Mouse (Mus musculus): ENCODE data around the gene Arsa. TPM values are rescaled to one million over a fixed set of nuclear protein-coding genes. Genes with fewer than 3 reads are reported as not detected.
A peak's percentile ranks its signal among the peaks of the same experiment; 100 is the strongest.
"Not testable (repeated sequence)": the region's sequence is repeated elsewhere in the genome, so short reads cannot be mapped to it uniquely, and the experiment has no call there.

Gene Arsa
- polyA plus RNA-seq, 1 experiment from 2014 or later: 14.1 TPM

- Histone ChIP-seq H3K27ac (replicated peaks in 1 of 2; ENCODE audit: control insufficient read depth in 1 of 2, insufficient read depth in 1 of 2, low read depth in 2 of 2, low read length in 2 of 2) (no peak overlapping the region), H3K4me2 (ENCODE audit: low read length) (no peak overlapping the region), H3K36me3 (ENCODE audit: control insufficient read depth, insufficient read depth, low read length) (peaks cover 19% of the 10 kb centered on the region), H3K4me1 (ENCODE audit: control insufficient read depth in 2 of 2, insufficient read depth in 2 of 2, low read length in 2 of 2) (peaks cover 6 to 15% of the 10 kb centered on the region in 2 experiments), H3K9me3 (ENCODE audit: control insufficient read depth, low read length) (no peaks in the 10 kb centered on the region), H3K9ac (ENCODE audit: low read length) (no peak overlapping the region), H3K27me3 (ENCODE audit: control insufficient read depth, insufficient read depth, low read length) (no peaks in the 10 kb centered on the region), H3K4me3 (ENCODE audit: control insufficient read depth in 1 of 2, insufficient read depth in 1 of 2, low read depth in 1 of 2, low read length in 2 of 2) (no peak overlapping the region)
- no peak for ATAC-seq (ENCODE audit: insufficient number of reproducible peaks, insufficient read depth, low FRiP score, low read depth)
- 87% methylated on average over 6 of the region's 6 CpGs for WGBS
Measured at GRCm38 (mm10) chr15:89431806-89432205, 45.4 kb downstream of the Arsa start.

GRCm38 (mm10) chr15:89431271-89431670, 46.0 kb downstream of the Arsa start:
- H3K36me3 ChIP-seq (ENCODE audit: control insufficient read depth, insufficient read depth, low read length): peaks cover 25% of the 10 kb centered on the region
- no peaks in the 10 kb centered on the region for H3K9me3 ChIP-seq (ENCODE audit: control insufficient read depth, low read length)
- peaks cover 11 to 20% of the 10 kb centered on the region in 2 experiments for H3K4me1 ChIP-seq (ENCODE audit: control insufficient read depth in 2 of 2, insufficient read depth in 2 of 2, low read length in 2 of 2)
- H3K27me3 ChIP-seq (ENCODE audit: control insufficient read depth, insufficient read depth, low read length): no peaks in the 10 kb centered on the region
- ATAC-seq (ENCODE audit: insufficient number of reproducible peaks, insufficient read depth, low FRiP score, low read depth): no peak
- H3K9ac ChIP-seq (ENCODE audit: low read length): 0 out of 2 replicates have a peak overlapping the region, but pooled peaks have one; percentile 31
- no peak overlapping the region for H3K4me2 ChIP-seq (ENCODE audit: low read length)
- no peak overlapping the region for H3K4me3 ChIP-seq (ENCODE audit: control insufficient read depth in 1 of 2, insufficient read depth in 1 of 2, low read depth in 1 of 2, low read length in 2 of 2)
- H3K27ac ChIP-seq (replicated peaks in 1 of 2; ENCODE audit: control insufficient read depth in 1 of 2, insufficient read depth in 1 of 2, low read depth in 2 of 2, low read length in 2 of 2): no peak overlapping the region
- WGBS: 74% methylated on average over 3 of the region's 3 CpGs

- not testable (repeated sequence) for H3K27me3 ChIP-seq (ENCODE audit: control insufficient read depth, insufficient read depth, low read length); H3K9me3 ChIP-seq (ENCODE audit: control insufficient read depth, low read length); ATAC-seq (ENCODE audit: insufficient number of reproducible peaks, insufficient read depth, low FRiP score, low read depth); H3K4me3 ChIP-seq (ENCODE audit: control insufficient read depth in 1 of 2, insufficient read depth in 1 of 2, low read depth in 1 of 2, low read length in 2 of 2); H3K27ac ChIP-seq (replicated peaks in 1 of 2; ENCODE audit: control insufficient read depth in 1 of 2, insufficient read depth in 1 of 2, low read depth in 2 of 2, low read length in 2 of 2)
- 73% methylated on average over 6 of the region's 9 CpGs for WGBS
- peaks cover 14 to 24% of the 10 kb centered on the region in 2 experiments for H3K4me1 ChIP-seq (ENCODE audit: control insufficient read depth in 2 of 2, insufficient read depth in 2 of 2, low read length in 2 of 2)
- H3K9ac ChIP-seq (ENCODE audit: low read length): 0 out of 2 replicates have a peak overlapping the region, but pooled peaks have one; percentile 31
- H3K36me3 ChIP-seq (ENCODE audit: control insufficient read depth, insufficient read depth, low read length): peaks cover 28% of the 10 kb centered on the region
- H3K4me2 ChIP-seq (ENCODE audit: low read length): peak overlapping the region; percentile 93; the same call in 1 of the 2 replicates
Measured at GRCm38 (mm10) chr15:89430771-89431170, 46.5 kb downstream of the Arsa start.

- 38% methylated on average over 6 of the region's 6 CpGs for WGBS
- peak overlapping the region; percentile 91 for H3K9ac ChIP-seq (ENCODE audit: low read length)
- H3K27ac ChIP-seq (replicated peaks in 1 of 2; ENCODE audit: control insufficient read depth in 1 of 2, insufficient read depth in 1 of 2, low read depth in 2 of 2, low read length in 2 of 2): peak overlapping the region; percentile 94 to 99
- peak overlapping the region; percentile 93 for H3K4me2 ChIP-seq (ENCODE audit: low read length)
- peaks cover 14 to 24% of the 10 kb centered on the region in 2 experiments for H3K4me1 ChIP-seq (ENCODE audit: control insufficient read depth in 2 of 2, insufficient read depth in 2 of 2, low read length in 2 of 2)
- ATAC-seq (ENCODE audit: insufficient number of reproducible peaks, insufficient read depth, low FRiP score, low read depth): no peak
- no peaks in the 10 kb centered on the region for H3K27me3 ChIP-seq (ENCODE audit: control insufficient read depth, insufficient read depth, low read length)
- H3K4me3 ChIP-seq (ENCODE audit: control insufficient read depth in 1 of 2, insufficient read depth in 1 of 2, low read depth in 1 of 2, low read length in 2 of 2): peak overlapping the region; percentile 68 to 70
- H3K36me3 ChIP-seq (ENCODE audit: control insufficient read depth, insufficient read depth, low read length): peaks cover 28% of the 10 kb centered on the region
- H3K9me3 ChIP-seq (ENCODE audit: control insufficient read depth, low read length): no peaks in the 10 kb centered on the region
Measured at GRCm38 (mm10) chr15:89430341-89430740, 46.9 kb downstream of the Arsa start.

- peak within 1 kb of the TSS; percentile 94 to 99 for H3K27ac ChIP-seq (replicated peaks in 1 of 2; ENCODE audit: control insufficient read depth in 1 of 2, insufficient read depth in 1 of 2, low read depth in 2 of 2, low read length in 2 of 2)
- H3K4me2 ChIP-seq (ENCODE audit: low read length): peak within 1 kb of the TSS; percentile 93
- H3K4me1 ChIP-seq (ENCODE audit: control insufficient read depth in 2 of 2, insufficient read depth in 2 of 2, low read length in 2 of 2): peaks cover 17 to 26% of the 10 kb centered on the region in 2 experiments
- H3K9me3 ChIP-seq (ENCODE audit: control insufficient read depth, low read length): no peaks in the 10 kb centered on the region
- H3K27me3 ChIP-seq (ENCODE audit: control insufficient read depth, insufficient read depth, low read length): no peaks in the 10 kb centered on the region
- H3K4me3 ChIP-seq (ENCODE audit: control insufficient read depth in 1 of 2, insufficient read depth in 1 of 2, low read depth in 1 of 2, low read length in 2 of 2): peak within 1 kb of the TSS; percentile 68 to 70
- ATAC-seq (ENCODE audit: insufficient number of reproducible peaks, insufficient read depth, low FRiP score, low read depth): peak; percentile 81
- H3K9ac ChIP-seq (ENCODE audit: low read length): peak within 1 kb of the TSS; percentile 91
- WGBS: under 1% methylated on average over 70 of the region's 70 CpGs
- H3K36me3 ChIP-seq (ENCODE audit: control insufficient read depth, insufficient read depth, low read length): peaks cover 33% of the 10 kb centered on the region
Measured at GRCm38 (mm10) chr15:89429352-89430221, 47.6 kb downstream of the Arsa start, which contains the start of the genes C730034F03Rik, Gm44502 and Chkb. C730034F03Rik (plus strand) TSS chr15:89429589. Gm44502 (minus strand) TSS chr15:89429696. Chkb (minus strand) TSS chr15:89429908.

GRCm38 (mm10) chr15:89428821-89429351, 48.3 kb downstream of the Arsa start:
- peak overlapping the region; percentile 68 to 70 for H3K4me3 ChIP-seq (ENCODE audit: control insufficient read depth in 1 of 2, insufficient read depth in 1 of 2, low read depth in 1 of 2, low read length in 2 of 2)
- peak; percentile 5; the same call in 1 of the 2 replicates for ATAC-seq (ENCODE audit: insufficient number of reproducible peaks, insufficient read depth, low FRiP score, low read depth)
- 4% methylated on average over 21 of the region's 22 CpGs for WGBS

GRCm38 (mm10) chr15:89428136-89428790, 49.0 kb downstream of the Arsa start:
- Histone ChIP-seq H3K27me3 (ENCODE audit: control insufficient read depth, insufficient read depth, low read length) (no peaks in the 10 kb centered on the region), H3K36me3 (ENCODE audit: control insufficient read depth, insufficient read depth, low read length) (peaks cover 46% of the 10 kb centered on the region), H3K4me3 (ENCODE audit: control insufficient read depth in 1 of 2, insufficient read depth in 1 of 2, low read depth in 1 of 2, low read length in 2 of 2) (peak overlapping the region; percentile 68 to 70), H3K4me2 (ENCODE audit: low read length) (peak overlapping the region; percentile 93), H3K9ac (ENCODE audit: low read length) (peak overlapping the region; percentile 91), H3K9me3 (ENCODE audit: control insufficient read depth, low read length) (no peaks in the 10 kb centered on the region), H3K4me1 (ENCODE audit: control insufficient read depth in 2 of 2, insufficient read depth in 2 of 2, low read length in 2 of 2) (peaks cover 25 to 38% of the 10 kb centered on the region in 2 experiments), H3K27ac (replicated peaks in 1 of 2; ENCODE audit: control insufficient read depth in 1 of 2, insufficient read depth in 1 of 2, low read depth in 2 of 2, low read length in 2 of 2) (peak overlapping the region in 1 of 2 experiments; percentile 99; a peak in 2 of 4 replicates)
- WGBS: 78% methylated on average over 19 of the region's 19 CpGs
- ATAC-seq (ENCODE audit: insufficient number of reproducible peaks, insufficient read depth, low FRiP score, low read depth): no peak

More at GRCm38 (mm10) chr15:89428821-89429351, 48.3 kb downstream of the Arsa start:
- Histone ChIP-seq H3K27me3 (ENCODE audit: control insufficient read depth, insufficient read depth, low read length) (no peaks in the 10 kb centered on the region), H3K4me2 (ENCODE audit: low read length) (peak overlapping the region; percentile 93), H3K9ac (ENCODE audit: low read length) (peak overlapping the region; percentile 91), H3K4me1 (ENCODE audit: control insufficient read depth in 2 of 2, insufficient read depth in 2 of 2, low read length in 2 of 2) (peaks cover 21 to 32% of the 10 kb centered on the region in 2 experiments), H3K9me3 (ENCODE audit: control insufficient read depth, low read length) (no peaks in the 10 kb centered on the region), H3K36me3 (ENCODE audit: control insufficient read depth, insufficient read depth, low read length) (peaks cover 40% of the 10 kb centered on the region), H3K27ac (replicated peaks in 1 of 2; ENCODE audit: control insufficient read depth in 1 of 2, insufficient read depth in 1 of 2, low read depth in 2 of 2, low read length in 2 of 2) (peak overlapping the region; percentile 57 to 99; a peak in 3 of 4 replicates)
